Mouse (Mus musculus) liver, embryonic 14.5 days (tissue): ENCODE results near the gene Vegfa. TPM values are rescaled to one million over a fixed set of nuclear protein-coding genes. Genes with fewer than 3 reads are reported as not detected.

ENCODE experiments used
- ATAC-seq: fragments of 200-750 bp; cut with Nextera tagmentation; 2 replicates; pipeline ENCODE4 v1.8.0; 2017; ENCODE audit warnings: moderate number of reproducible peaks, mild to moderate bottlenecking, moderate library complexity; ENCODE audit not compliant: insufficient read depth
- DNase-seq, 3 experiments: peaks; one replicate each; pipeline ENCODE4 v3.0.0-alpha.2; 2012 to 2013; ENCODE audit warnings: low read depth in 3 of 3, low spot score in 3 of 3
- H3K27ac ChIP-seq: fragments of 300-500 bp; sonication (generic); 2 replicates; pipeline ENCODE4 v1.5.1; 2014; ENCODE audit warnings: moderate library complexity, mild to moderate bottlenecking, control low read depth, inconsistent platforms
- H3K27me3 ChIP-seq: fragments of 300-500 bp; sonication (generic); 2 replicates; pipeline ENCODE4 v1.6.1; 2014; ENCODE audit warnings: mild to moderate bottlenecking, low read length, moderate library complexity; ENCODE audit not compliant: control insufficient read depth, insufficient read depth
- H3K36me3 ChIP-seq: fragments of 300-500 bp; sonication (generic); replicated peaks from 2 replicates; pipeline ENCODE4 v1.6.1; 2014; ENCODE audit warnings: low read depth; ENCODE audit not compliant: control insufficient read depth, insufficient read depth
- H3K4me1 ChIP-seq, 2 experiments: fragments of 200-500 bp in 1 of 2; fragments of 300-500 bp in 1 of 2; sonication (generic) in 1 of 2; replicated peaks; 2 replicates each; pipeline ENCODE4 v1.6.1; 2012 to 2014; ENCODE audit warnings: antibody characterized with exemption in 1 of 2, inconsistent platforms in 1 of 2, low read length in 1 of 2; ENCODE audit not compliant: control insufficient read depth in 2 of 2, insufficient read depth in 2 of 2
- H3K4me2 ChIP-seq: fragments of 300-500 bp; sonication (generic); 2 replicates; pipeline ENCODE4 v1.6.1; 2014; ENCODE audit warnings: low read depth, mild to moderate bottlenecking, control low read depth, moderate library complexity
- H3K4me3 ChIP-seq, 2 experiments: fragments of 200-500 bp in 1 of 2; fragments of 300-500 bp in 1 of 2; sonication (generic) in 1 of 2; 2 replicates each; pipeline ENCODE4 v1.5.1; 2012 to 2014; ENCODE audit warnings: low read depth in 2 of 2, low read length in 2 of 2, mild to moderate bottlenecking in 2 of 2, control low read depth in 1 of 2, inconsistent platforms in 1 of 2, moderate library complexity in 1 of 2; ENCODE audit not compliant: insufficient read depth in 1 of 2
- H3K9ac ChIP-seq: fragments of 300-500 bp; sonication (generic); replicated peaks from 2 replicates; pipeline ENCODE4 v1.6.1; 2014; ENCODE audit warnings: mild to moderate bottlenecking, control low read depth, moderate library complexity
- H3K9me3 ChIP-seq: fragments of 300-500 bp; sonication (generic); 2 replicates; pipeline ENCODE4 v1.6.1; 2016; ENCODE audit warnings: low read length, mixed read lengths; ENCODE audit not compliant: control insufficient read depth
- CTCF ChIP-seq: IDR thresholded peaks from 2 replicates; pipeline ENCODE4 v1.5.1; 2016; ENCODE audit warnings: antibody characterized with exemption, low read depth, control low read depth
- EP300 ChIP-seq: IDR thresholded peaks from 2 replicates; pipeline ENCODE4 v1.6.1; 2016; ENCODE audit warnings: antibody characterized with exemption, low read depth
- WGBS: fragments of 180-500 bp; shearing (Covaris S2); extraction: QIAGEN DNeasy Blood & Tissue Kit; methylation state at CpG from one replicate; pipeline ENCODE4 v1.1.7; 2014; ENCODE audit not compliant: insufficient replicate concordance; 5-methylcytosine and 5-hydroxymethylcytosine counted together
- polyA plus RNA-seq, 2 experiments: library from polyadenylated mRNA; depleted of rRNA in 1 of 2; stranded (reverse) in 1 of 2; unstranded in 1 of 2; fragments of >200 nt; fragmentation: Nextera tagmentation in 1 of 2; extraction: Ambion mirVana in 1 of 2; gene quantifications; 2 replicates each; pipeline versions ENCODE4 v1.2.1 to v1.2.3; 2012 to 2014

Vegfa gene
- polyA plus RNA-seq, 2 experiments = 1.2 to 33.9 TPM

- Histone ChIP-seq H3K4me2 (no peak overlapping the region), H3K27ac (no peak overlapping the region), H3K4me1 (peaks cover 0 to 13% of the 10 kb centered on the region in 2 experiments; a peak in 2 of 4 replicates), H3K9ac (no peak overlapping the region), H3K36me3 (no peaks in the 10 kb centered on the region), H3K9me3 (no peaks in the 10 kb centered on the region), H3K27me3 (no peaks in the 10 kb centered on the region), H3K4me3 (no peak overlapping the region)
- ATAC-seq (no peak), DNase-seq (no peak)
- TF ChIP-seq CTCF (no peak), EP300 (no peak)
- WGBS = 79% methylated on average over 12 of the region's 12 CpGs
Observed at GRCm38 (mm10) chr17:46077921-46078534, 45.9 kb upstream of the Vegfa start.

GRCm38 (mm10) chr17:46076260-46076551, 44.0 kb upstream of the Vegfa start:
- no peaks in the 10 kb centered on the region for H3K36me3 ChIP-seq
- ATAC-seq = no peak
- H3K9me3 ChIP-seq = no peaks in the 10 kb centered on the region
- no peak for DNase-seq
- H3K27ac ChIP-seq = no peak overlapping the region
- peaks cover 0 to 13% of the 10 kb centered on the region in 2 experiments; a peak in 2 of 4 replicates for H3K4me1 ChIP-seq
- TF ChIP-seq CTCF = no peak
- no peak for TF ChIP-seq EP300
- H3K4me3 ChIP-seq = no peak overlapping the region
- H3K4me2 ChIP-seq = no peak overlapping the region
- 71% methylated on average over 1 of the region's 1 CpGs for WGBS
- H3K9ac ChIP-seq = no peak overlapping the region
- no peaks in the 10 kb centered on the region for H3K27me3 ChIP-seq

GRCm38 (mm10) chr17:46075551-46076259, 43.5 kb upstream of the Vegfa start:
- no peaks in the 10 kb centered on the region for H3K9me3 ChIP-seq
- no peaks in the 10 kb centered on the region for H3K27me3 ChIP-seq
- H3K4me3 ChIP-seq = no peak overlapping the region
- 63% methylated on average over 5 of the region's 5 CpGs for WGBS
- H3K36me3 ChIP-seq = no peaks in the 10 kb centered on the region
- H3K4me1 ChIP-seq = peaks cover 0 to 13% of the 10 kb centered on the region in 2 experiments; a peak in 2 of 4 replicates
- no peak overlapping the region for H3K27ac ChIP-seq
- H3K4me2 ChIP-seq = no peak overlapping the region
- no peak for DNase-seq
- no peak overlapping the region for H3K9ac ChIP-seq
- no peak for ATAC-seq
- TF ChIP-seq EP300 = no peak
- TF ChIP-seq CTCF = no peak

- peaks cover 0 to 13% of the 10 kb centered on the region in 2 experiments; a peak in 2 of 4 replicates for H3K4me1 ChIP-seq
- ATAC-seq = no peak
- WGBS = 15% methylated on average over 3 of the region's 3 CpGs
- no peak overlapping the region for H3K4me2 ChIP-seq
- peak; percentile 17 to 32 (median 26) for DNase-seq
- TF ChIP-seq CTCF (peak; percentile 71), EP300 (no peak)
- H3K9ac ChIP-seq = no peak overlapping the region
- H3K27me3 ChIP-seq = no peaks in the 10 kb centered on the region
- H3K27ac ChIP-seq = no peak overlapping the region
- no peak overlapping the region for H3K4me3 ChIP-seq
- no peaks in the 10 kb centered on the region for H3K36me3 ChIP-seq
- no peaks in the 10 kb centered on the region for H3K9me3 ChIP-seq
Observed at GRCm38 (mm10) chr17:46075116-46075485, 42.9 kb upstream of the Vegfa start.

GRCm38 (mm10) chr17:46074398-46075115, 42.4 kb upstream of the Vegfa start:
- Histone ChIP-seq H3K9ac (no peak overlapping the region), H3K27me3 (no peaks in the 10 kb centered on the region), H3K4me3 (no peak overlapping the region), H3K27ac (no peak overlapping the region), H3K4me2 (peak overlapping the region; percentile 44), H3K4me1 (peaks cover 0 to 13% of the 10 kb centered on the region in 2 experiments; a peak in 2 of 4 replicates), H3K36me3 (no peaks in the 10 kb centered on the region), H3K9me3 (no peaks in the 10 kb centered on the region)
- WGBS = 13% methylated on average over 7 of the region's 7 CpGs
- ATAC-seq (no peak), DNase-seq (no peak)
- no peak for TF ChIP-seq EP300
- TF ChIP-seq CTCF = no peak
